Mouse (Mus musculus): ENCODE results near the gene Zfp62.

GRCm38 (mm10) chr11:49170576-49170975, 32.5 kb upstream of the Zfp62 start:
- no peak for TF ChIP-seq ZKSCAN1 (IDR thresholded peaks at IDR 0.05; ENCODE audit: low read depth, low read length)
- TF ChIP-seq KAT2A (conservative IDR thresholded peaks at IDR 0.05; ENCODE audit: low read depth, low read length): no peak
- no peak for TF ChIP-seq POLR2A (IDR thresholded peaks at IDR 0.05; ENCODE audit: control insufficient read depth in 1 of 2, insufficient read depth in 1 of 2, low read depth in 1 of 2, low read length in 2 of 2, poor library complexity in 1 of 2)
- no peak for TF ChIP-seq EP300 (IDR thresholded peaks at IDR 0.05; ENCODE audit: low read depth in 1 of 2, low read length in 2 of 2)
- TF ChIP-seq TAL1 (IDR thresholded peaks at IDR 0.05; ENCODE audit: low read length): no peak
- TF ChIP-seq CTCF (IDR thresholded peaks at IDR 0.05 in 2 of 3, conservative IDR thresholded peaks at IDR 0.05 in 1 of 3; ENCODE audit: control insufficient read depth in 1 of 3, insufficient read depth in 1 of 3, low read depth in 2 of 3, low read length in 3 of 3, poor library complexity in 1 of 3, severe bottlenecking in 1 of 3): no peak
- TF ChIP-seq JUND (IDR thresholded peaks at IDR 0.05; ENCODE audit: low read depth, low read length): no peak
- no peak for TF ChIP-seq NELFE (IDR thresholded peaks at IDR 0.05; ENCODE audit: low read depth, low read length)
